Mouse (Mus musculus): Measurements from ENCODE around the gene Anxa7. TPM values are rescaled to one million over a fixed set of nuclear protein-coding genes. Genes with fewer than 3 reads are reported as not detected.
A peak's percentile ranks its signal among the peaks of the same experiment; 100 is the strongest.

Anxa7 gene
- total and polyA plus RNA-seq, 2 experiments from 2014 or later = 39.3 to 108 TPM

- 0 out of 2 replicates have a peak, but pooled peaks have one; percentile 57 for ATAC-seq (ENCODE audit: insufficient read depth, low read depth)
- Histone ChIP-seq H3K4me1 (ENCODE audit: control insufficient read depth, insufficient read depth) (no peaks in the 10 kb centered on the region), H3K36me3 (replicated peaks; ENCODE audit: control insufficient read depth, insufficient read depth, low read length) (no peaks in the 10 kb centered on the region), H3K9me3 (replicated peaks; ENCODE audit: control insufficient read depth, low read length) (no peaks in the 10 kb centered on the region), H3K27ac (ENCODE audit: low read depth) (no peak overlapping the region), H3K4me3 (ENCODE audit: low read depth, low read length) (no peak overlapping the region), H3K9ac (replicated peaks; ENCODE audit: low read depth, low read length) (no peak overlapping the region), H3K4me2 (ENCODE audit: low read depth, low read length) (no peak overlapping the region), H3K27me3 (ENCODE audit: control insufficient read depth, insufficient read depth, low read length) (no peaks in the 10 kb centered on the region)
- TF ChIP-seq EP300 (IDR thresholded peaks at IDR 0.05; ENCODE audit: low read depth) = no peak
- TF ChIP-seq CTCF (IDR thresholded peaks at IDR 0.05; ENCODE audit: low read depth) = no peak
- DNase-seq (ENCODE audit: low spot score) = peak; percentile 54
- 24% methylated on average over 7 of the region's 7 CpGs for WGBS
These were observed 57.7 kb downstream of the Anxa7 start for GRCm38 (mm10) chr14:20422257-20422656.

Other genes starting within 250 kb of the Anxa7 start
- not detected in 2 replicates for gene Kcnk16, start 210.9 kb downstream of the Anxa7 start, total RNA-seq (2014; rRNA removed; ENCODE audit: low replicate concordance)
- not detected in 2 replicates for gene Kcnk16, start 210.9 kb downstream of the Anxa7 start, polyA plus RNA-seq (2015; fragmentation: Nextera tagmentation; extraction: Ambion mirVana)
- gene Nudt13, start 185.4 kb downstream of the Anxa7 start, total RNA-seq (2014; rRNA removed; ENCODE audit: low replicate concordance) = 15.0 and 17.0 TPM in 2 replicates
- 13.2 and 14.2 TPM in 2 replicates for gene Nudt13, start 185.4 kb downstream of the Anxa7 start, polyA plus RNA-seq (2015; fragmentation: Nextera tagmentation; extraction: Ambion mirVana)
- gene Ecd, start 132.0 kb downstream of the Anxa7 start, total RNA-seq (2014; rRNA removed; ENCODE audit: low replicate concordance) = 19.1 and 38.5 TPM in 2 replicates
- 23.2 and 24.3 TPM in 2 replicates for gene Ecd, start 132.0 kb downstream of the Anxa7 start, polyA plus RNA-seq (2015; fragmentation: Nextera tagmentation; extraction: Ambion mirVana)
- gene Fam149b, start 132.0 kb downstream of the Anxa7 start, total RNA-seq (2014; rRNA removed; ENCODE audit: low replicate concordance) = 43.7 and 49.4 TPM in 2 replicates
- gene Fam149b, start 132.0 kb downstream of the Anxa7 start, polyA plus RNA-seq (2015; fragmentation: Nextera tagmentation; extraction: Ambion mirVana) = 16.5 and 19.1 TPM in 2 replicates
- 20.6 and 41.9 TPM in 2 replicates for gene Dnajc9, start 91.2 kb downstream of the Anxa7 start, total RNA-seq (2014; rRNA removed; ENCODE audit: low replicate concordance)
- 41.4 and 44.7 TPM in 2 replicates for gene Dnajc9, start 91.2 kb downstream of the Anxa7 start, polyA plus RNA-seq (2015; fragmentation: Nextera tagmentation; extraction: Ambion mirVana)
- 67.4 and 79.3 TPM in 2 replicates for gene Mrps16, start 86.5 kb downstream of the Anxa7 start, total RNA-seq (2014; rRNA removed; ENCODE audit: low replicate concordance)
- 122 and 127 TPM in 2 replicates for gene Mrps16, start 86.5 kb downstream of the Anxa7 start, polyA plus RNA-seq (2015; fragmentation: Nextera tagmentation; extraction: Ambion mirVana)
- 0.15 TPM in 1 of 2 replicates, not detected in the other for gene Cfap70, start 27.9 kb downstream of the Anxa7 start, total RNA-seq (2014; rRNA removed; ENCODE audit: low replicate concordance)
- gene Cfap70, start 27.9 kb downstream of the Anxa7 start, polyA plus RNA-seq (2015; fragmentation: Nextera tagmentation; extraction: Ambion mirVana) = 0.11 and 0.38 TPM in 2 replicates
- gene Mss51, start 16.8 kb upstream of the Anxa7 start, total RNA-seq (2014; rRNA removed; ENCODE audit: low replicate concordance) = 0.99 TPM in 1 of 2 replicates, not detected in the other
- gene Mss51, start 16.8 kb upstream of the Anxa7 start, polyA plus RNA-seq (2015; fragmentation: Nextera tagmentation; extraction: Ambion mirVana) = 0.16 and 0.20 TPM in 2 replicates
- gene Ppp3cb, start 66.4 kb upstream of the Anxa7 start, total RNA-seq (2014; rRNA removed; ENCODE audit: low replicate concordance) = 22.7 and 27.1 TPM in 2 replicates
- 23.2 and 25.5 TPM in 2 replicates for gene Ppp3cb, start 66.4 kb upstream of the Anxa7 start, polyA plus RNA-seq (2015; fragmentation: Nextera tagmentation; extraction: Ambion mirVana)
- 8.8 and 29.8 TPM in 2 replicates for gene Usp54, start 160.9 kb upstream of the Anxa7 start, total RNA-seq (2014; rRNA removed; ENCODE audit: low replicate concordance)
- gene Usp54, start 160.9 kb upstream of the Anxa7 start, polyA plus RNA-seq (2015; fragmentation: Nextera tagmentation; extraction: Ambion mirVana) = 2.8 and 3.0 TPM in 2 replicates
- gene Myoz1, start 176.4 kb upstream of the Anxa7 start, total RNA-seq (2014; rRNA removed; ENCODE audit: low replicate concordance) = 17.7 and 25.0 TPM in 2 replicates
- gene Myoz1, start 176.4 kb upstream of the Anxa7 start, polyA plus RNA-seq (2015; fragmentation: Nextera tagmentation; extraction: Ambion mirVana) = 11.5 and 13.0 TPM in 2 replicates
- gene Synpo2l, start 188.2 kb upstream of the Anxa7 start, total RNA-seq (2014; rRNA removed; ENCODE audit: low replicate concordance) = 190 and 249 TPM in 2 replicates
- 96.8 and 104 TPM in 2 replicates for gene Synpo2l, start 188.2 kb upstream of the Anxa7 start, polyA plus RNA-seq (2015; fragmentation: Nextera tagmentation; extraction: Ambion mirVana)
- gene Sec24c, start 194.2 kb upstream of the Anxa7 start, total RNA-seq (2014; rRNA removed; ENCODE audit: low replicate concordance) = 71.2 and 91.6 TPM in 2 replicates
- gene Sec24c, start 194.2 kb upstream of the Anxa7 start, polyA plus RNA-seq (2015; fragmentation: Nextera tagmentation; extraction: Ambion mirVana) = 42.6 and 42.9 TPM in 2 replicates
- gene Fut11, start 214.8 kb upstream of the Anxa7 start, total RNA-seq (2014; rRNA removed; ENCODE audit: low replicate concordance) = 11.1 and 14.2 TPM in 2 replicates
- gene Fut11, start 214.8 kb upstream of the Anxa7 start, polyA plus RNA-seq (2015; fragmentation: Nextera tagmentation; extraction: Ambion mirVana) = 11.4 and 11.9 TPM in 2 replicates
- 159 and 181 TPM in 2 replicates for gene Chchd1, start 222.9 kb upstream of the Anxa7 start, total RNA-seq (2014; rRNA removed; ENCODE audit: low replicate concordance)
- 243 and 251 TPM in 2 replicates for gene Chchd1, start 222.9 kb upstream of the Anxa7 start, polyA plus RNA-seq (2015; fragmentation: Nextera tagmentation; extraction: Ambion mirVana)
- gene Zswim8, start 227.4 kb upstream of the Anxa7 start, total RNA-seq (2014; rRNA removed; ENCODE audit: low replicate concordance) = 60.1 and 78.8 TPM in 2 replicates
- 11.6 and 14.2 TPM in 2 replicates for gene Zswim8, start 227.4 kb upstream of the Anxa7 start, polyA plus RNA-seq (2015; fragmentation: Nextera tagmentation; extraction: Ambion mirVana)